Mouse (Mus musculus): Measurements from ENCODE around the gene E030030I06Rik. TPM values are rescaled to one million over a fixed set of nuclear protein-coding genes. Genes with fewer than 3 reads are reported as not detected.
"Not testable (repeated sequence)": the region's sequence is repeated elsewhere in the genome, so short reads cannot be mapped to it uniquely, and the experiment has no call there.

Gene E030030I06Rik
- polyA plus RNA-seq (2012; rRNA removed), result 3.6 and 7.5 TPM in 2 replicates

- WGBS, result under 1% methylated on average over 37 of the region's 37 CpGs
- peaks cover 3% of the 10 kb centered on the region; the same call in 1 of the 2 replicates for H3K27me3 ChIP-seq (replicated peaks; ENCODE audit: control insufficient read depth, insufficient read depth, low read length)
- no peaks in the 10 kb centered on the region for H3K4me1 ChIP-seq (ENCODE audit: control insufficient read depth, insufficient read depth, low read length)
- peak within 1 kb of the TSS; percentile 89 for H3K4me3 ChIP-seq (ENCODE audit: insufficient read depth, low read depth, low read length)
- TF ChIP-seq POLR2A (IDR thresholded peaks at IDR 0.05; ENCODE audit: low read depth, low read length), result no peak
- no peak for TF ChIP-seq CTCF (conservative IDR thresholded peaks at IDR 0.05; ENCODE audit: insufficient read depth, insufficient read length, low read depth, low read length)
- H3K36me3 ChIP-seq (ENCODE audit: control insufficient read depth, insufficient read depth, low read length), result no peaks in the 10 kb centered on the region
- DNase-seq, result peak; percentile 43
- H3K27ac ChIP-seq (ENCODE audit: insufficient read depth, low read depth, low read length), result peak within 1 kb of the TSS; percentile 66
Observed at GRCm38 (mm10) chr10:22149073-22149690, at the start of gene E030030I06Rik. Gene E030030I06Rik (minus strand): TSS chr10:22149270.

- not testable (repeated sequence) for H3K36me3 ChIP-seq (ENCODE audit: control insufficient read depth, insufficient read depth, low read length); H3K27ac ChIP-seq (ENCODE audit: insufficient read depth, low read depth, low read length); H3K4me3 ChIP-seq (ENCODE audit: insufficient read depth, low read depth, low read length); H3K27me3 ChIP-seq (replicated peaks; ENCODE audit: control insufficient read depth, insufficient read depth, low read length); H3K4me1 ChIP-seq (ENCODE audit: control insufficient read depth, insufficient read depth, low read length); DNase-seq
- 20% methylated on average over 8 of the region's 10 CpGs for WGBS
Observed at GRCm38 (mm10) chr10:22191035-22191434, 42.0 kb upstream of the E030030I06Rik start.

DNA sequence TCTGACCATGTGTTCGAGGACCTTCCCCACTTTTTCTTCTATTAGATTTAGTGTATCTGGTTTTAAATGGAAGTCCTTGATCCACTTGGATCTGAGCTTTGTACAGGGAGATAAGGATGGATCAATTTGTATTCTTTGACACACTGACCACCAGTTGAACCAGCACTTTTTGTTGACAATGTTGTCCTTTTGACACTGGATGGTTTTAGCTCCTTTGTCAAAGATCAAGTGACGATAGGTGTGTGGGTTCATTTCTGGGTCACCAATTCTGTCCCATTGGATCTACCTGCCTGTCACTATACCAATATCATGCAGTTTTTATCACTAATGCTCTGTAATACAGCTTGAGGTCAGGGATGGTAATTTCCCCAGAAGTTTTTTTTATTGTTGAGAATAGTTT, 27.4 kb upstream of the E030030I06Rik start:
- H3K27me3 ChIP-seq (replicated peaks; ENCODE audit: control insufficient read depth, insufficient read depth, low read length); DNase-seq; H3K4me1 ChIP-seq (ENCODE audit: control insufficient read depth, insufficient read depth, low read length); H3K27ac ChIP-seq (ENCODE audit: insufficient read depth, low read depth, low read length); H3K4me3 ChIP-seq (ENCODE audit: insufficient read depth, low read depth, low read length); H3K36me3 ChIP-seq (ENCODE audit: control insufficient read depth, insufficient read depth, low read length): not testable (repeated sequence)
- 90% methylated on average over 2 of the region's 2 CpGs for WGBS

- H3K27ac ChIP-seq (ENCODE audit: insufficient read depth, low read depth, low read length); H3K27me3 ChIP-seq (replicated peaks; ENCODE audit: control insufficient read depth, insufficient read depth, low read length); DNase-seq; H3K36me3 ChIP-seq (ENCODE audit: control insufficient read depth, insufficient read depth, low read length); H3K4me1 ChIP-seq (ENCODE audit: control insufficient read depth, insufficient read depth, low read length); H3K4me3 ChIP-seq (ENCODE audit: insufficient read depth, low read depth, low read length): not testable (repeated sequence)
- WGBS, result 86% methylated on average over 2 of the region's 2 CpGs
Observed at GRCm38 (mm10) chr10:22174190-22174487, 25.1 kb upstream of the E030030I06Rik start.

- DNase-seq; H3K27ac ChIP-seq (ENCODE audit: insufficient read depth, low read depth, low read length); H3K4me3 ChIP-seq (ENCODE audit: insufficient read depth, low read depth, low read length); H3K27me3 ChIP-seq (replicated peaks; ENCODE audit: control insufficient read depth, insufficient read depth, low read length); H3K36me3 ChIP-seq (ENCODE audit: control insufficient read depth, insufficient read depth, low read length); H3K4me1 ChIP-seq (ENCODE audit: control insufficient read depth, insufficient read depth, low read length): not testable (repeated sequence)
- 19% methylated on average over 12 of the region's 17 CpGs for WGBS
Observed at GRCm38 (mm10) chr10:22173335-22174189, 24.5 kb upstream of the E030030I06Rik start.

DNA sequence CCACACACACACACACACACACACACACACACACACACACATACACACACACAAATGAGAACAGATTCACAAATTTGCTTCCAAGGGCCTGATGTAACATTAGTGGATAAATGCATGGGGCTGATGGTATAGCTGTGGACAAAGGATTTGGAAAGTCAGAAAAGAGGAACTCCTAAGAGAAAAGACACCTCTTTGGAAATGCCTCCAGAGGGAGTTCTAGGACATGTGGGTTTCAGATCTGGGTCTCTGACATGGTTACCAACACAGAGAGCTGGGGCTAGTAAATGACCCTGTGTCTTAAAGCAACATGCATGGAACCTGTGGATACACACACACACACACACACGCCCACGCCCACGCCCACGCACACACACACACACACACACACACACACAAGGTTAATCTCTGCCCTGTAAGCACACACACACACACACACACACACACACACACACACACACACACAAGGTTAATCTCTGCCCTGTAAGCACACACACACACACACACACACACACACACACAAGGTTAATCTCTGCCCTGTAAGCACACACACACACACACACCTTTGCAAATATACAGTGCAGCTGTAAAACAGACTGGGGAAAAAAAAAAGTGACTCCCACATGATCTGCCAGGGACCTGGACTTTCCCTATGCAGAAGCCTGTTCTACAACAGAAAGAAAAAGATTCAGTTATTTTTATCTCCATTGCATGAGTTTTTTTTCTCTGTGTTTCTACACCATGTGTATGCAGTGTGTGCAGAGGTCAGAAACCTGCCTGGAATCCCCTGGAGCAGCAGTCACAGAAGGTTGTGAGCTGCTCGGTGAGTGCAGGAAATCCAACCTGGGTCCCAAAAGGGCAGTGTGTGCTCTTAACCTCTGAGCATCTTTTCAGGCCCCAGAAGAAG, 23.6 kb upstream of the E030030I06Rik start:
- H3K27ac ChIP-seq (ENCODE audit: insufficient read depth, low read depth, low read length); H3K27me3 ChIP-seq (replicated peaks; ENCODE audit: control insufficient read depth, insufficient read depth, low read length); DNase-seq; H3K36me3 ChIP-seq (ENCODE audit: control insufficient read depth, insufficient read depth, low read length); H3K4me3 ChIP-seq (ENCODE audit: insufficient read depth, low read depth, low read length); H3K4me1 ChIP-seq (ENCODE audit: control insufficient read depth, insufficient read depth, low read length): not testable (repeated sequence)
- whole genome bisulfite sequencing, result 63% methylated on average over 5 of the region's 5 CpGs

DNA sequence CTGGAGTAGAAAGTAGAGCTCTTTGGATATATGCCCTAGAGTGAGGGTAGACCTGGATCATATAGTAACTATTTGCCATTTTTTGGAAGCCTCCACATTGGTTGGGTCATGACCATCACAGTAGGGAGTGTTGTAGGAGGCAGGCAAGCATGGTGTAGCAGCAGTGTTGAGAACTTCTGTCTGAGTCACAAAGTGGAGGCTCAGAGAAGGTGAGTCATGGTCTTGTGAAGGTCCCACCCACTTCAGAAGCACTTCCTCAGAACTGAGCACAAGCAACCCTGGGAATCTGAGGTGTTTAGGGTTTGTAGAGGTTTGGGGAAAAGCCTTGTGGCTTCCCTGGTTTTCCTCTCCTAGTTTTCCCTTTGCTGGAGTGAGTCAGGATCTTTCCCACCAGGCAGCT, 20.0 kb upstream of the E030030I06Rik start:
- H3K27me3 ChIP-seq (replicated peaks; ENCODE audit: control insufficient read depth, insufficient read depth, low read length); DNase-seq; H3K4me3 ChIP-seq (ENCODE audit: insufficient read depth, low read depth, low read length); H3K36me3 ChIP-seq (ENCODE audit: control insufficient read depth, insufficient read depth, low read length); H3K27ac ChIP-seq (ENCODE audit: insufficient read depth, low read depth, low read length); H3K4me1 ChIP-seq (ENCODE audit: control insufficient read depth, insufficient read depth, low read length): not testable (repeated sequence)

DNA sequence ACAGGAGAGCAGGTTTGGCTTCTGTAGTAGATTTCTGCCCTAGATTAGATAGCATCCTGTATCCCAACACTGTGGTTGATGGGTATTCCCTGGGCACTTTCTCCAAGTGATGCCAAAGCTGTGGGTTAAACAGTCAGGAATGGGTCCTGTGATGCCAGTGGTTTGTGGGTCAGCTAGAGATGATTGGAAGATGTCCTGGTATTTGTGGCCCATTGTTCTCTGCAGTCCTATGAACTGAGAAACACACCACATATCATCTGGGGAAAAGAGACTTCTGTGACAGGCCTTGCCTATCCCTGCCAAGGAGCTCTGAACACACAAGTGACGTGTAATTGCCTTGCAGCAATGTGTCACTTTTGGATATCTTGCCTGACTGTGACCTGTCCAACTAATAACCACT, 18.0 kb upstream of the E030030I06Rik start:
- not testable (repeated sequence) for H3K27ac ChIP-seq (ENCODE audit: insufficient read depth, low read depth, low read length); H3K36me3 ChIP-seq (ENCODE audit: control insufficient read depth, insufficient read depth, low read length); H3K27me3 ChIP-seq (replicated peaks; ENCODE audit: control insufficient read depth, insufficient read depth, low read length); H3K4me3 ChIP-seq (ENCODE audit: insufficient read depth, low read depth, low read length); H3K4me1 ChIP-seq (ENCODE audit: control insufficient read depth, insufficient read depth, low read length); DNase-seq
- 88% methylated on average over 1 of the region's 1 CpGs for WGBS

DNA sequence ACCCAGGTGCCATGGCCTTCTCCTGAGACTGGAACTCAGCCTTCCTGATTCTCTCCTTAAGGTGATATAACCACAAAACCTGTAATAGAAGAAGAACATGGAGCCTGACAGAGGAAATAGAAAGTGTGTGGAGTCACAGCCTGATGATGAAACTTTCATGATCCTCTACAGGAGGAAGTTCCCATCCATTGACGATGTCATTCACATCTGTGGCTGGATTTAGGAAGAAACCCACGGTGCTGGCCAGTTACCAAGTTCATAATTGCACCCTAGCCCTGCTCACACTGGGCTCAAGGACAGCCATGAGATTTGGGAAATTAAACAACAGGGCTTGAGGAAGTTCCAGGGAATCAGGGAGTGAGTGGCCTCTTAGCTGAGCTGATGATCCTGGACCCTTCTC, 17.0 kb upstream of the E030030I06Rik start:
- not testable (repeated sequence) for H3K27ac ChIP-seq (ENCODE audit: insufficient read depth, low read depth, low read length); DNase-seq; H3K4me1 ChIP-seq (ENCODE audit: control insufficient read depth, insufficient read depth, low read length); H3K4me3 ChIP-seq (ENCODE audit: insufficient read depth, low read depth, low read length); H3K27me3 ChIP-seq (replicated peaks; ENCODE audit: control insufficient read depth, insufficient read depth, low read length); H3K36me3 ChIP-seq (ENCODE audit: control insufficient read depth, insufficient read depth, low read length)
- 60% methylated on average over 2 of the region's 2 CpGs for WGBS

DNA sequence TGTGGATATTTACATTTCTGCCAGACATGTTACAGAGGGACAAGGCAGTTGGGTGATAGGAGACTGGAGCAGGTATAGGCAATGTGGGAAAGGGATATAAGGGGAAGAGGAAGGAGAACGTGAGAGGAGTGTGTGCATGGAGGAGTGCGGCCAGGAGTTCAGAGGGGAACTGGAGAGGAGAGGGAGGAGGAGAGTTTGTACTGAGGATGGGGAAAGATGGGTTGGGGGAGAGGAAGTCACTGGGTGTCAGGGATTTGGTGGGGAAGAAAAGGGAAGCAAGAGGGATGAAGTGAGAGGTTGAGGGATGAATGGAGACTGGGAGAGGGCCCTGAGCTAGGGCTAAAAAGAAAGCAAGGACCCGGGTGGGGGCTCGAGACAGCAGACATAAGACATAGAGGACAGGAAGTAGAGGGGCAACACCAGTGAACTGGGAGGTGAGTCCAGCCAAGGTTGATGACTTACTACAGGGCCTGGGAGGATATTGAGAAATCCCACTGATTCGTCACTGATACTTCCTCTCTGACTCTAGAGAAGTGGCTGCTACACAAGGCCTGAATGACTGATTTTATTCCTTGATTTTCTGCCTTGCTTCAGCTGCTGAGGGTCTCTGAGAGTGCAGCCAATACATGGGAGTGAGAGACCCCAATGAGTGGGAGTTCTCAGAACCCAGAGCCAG, 16.4 kb upstream of the E030030I06Rik start:
- DNase-seq; H3K27me3 ChIP-seq (replicated peaks; ENCODE audit: control insufficient read depth, insufficient read depth, low read length); H3K4me1 ChIP-seq (ENCODE audit: control insufficient read depth, insufficient read depth, low read length); H3K27ac ChIP-seq (ENCODE audit: insufficient read depth, low read depth, low read length); H3K4me3 ChIP-seq (ENCODE audit: insufficient read depth, low read depth, low read length); H3K36me3 ChIP-seq (ENCODE audit: control insufficient read depth, insufficient read depth, low read length): not testable (repeated sequence)
- WGBS, result 61% methylated on average over 5 of the region's 5 CpGs
